Mouse (Mus musculus) erythroblast, embryonic 14.5 days (primary cell): ENCODE measurements around the gene Pitpnc1. TPM values are rescaled to one million over a fixed set of nuclear protein-coding genes. Genes with fewer than 3 reads are reported as not detected.

Source experiments
- H3K27me3 ChIP-seq: 2 replicates; pipeline ENCODE4 v1.6.1; 2012; ENCODE audit warnings: inconsistent platforms; ENCODE audit not compliant: control insufficient read depth
- H3K36me3 ChIP-seq: 2 replicates; pipeline ENCODE4 v1.6.1; 2012; ENCODE audit warnings: mild to moderate bottlenecking, inconsistent platforms; ENCODE audit not compliant: control insufficient read depth
- H3K4me1 ChIP-seq: 2 replicates; pipeline ENCODE4 v1.6.1; 2012; ENCODE audit warnings: inconsistent platforms; ENCODE audit not compliant: control insufficient read depth
- H3K4me3 ChIP-seq: replicated peaks from 2 replicates; pipeline ENCODE3; 2012; ENCODE audit warnings: moderate library complexity, mild to moderate bottlenecking, inconsistent platforms
- H3K9me3 ChIP-seq: 2 replicates; pipeline ENCODE4 v1.6.1; 2012; ENCODE audit warnings: low read length, inconsistent platforms, mixed read lengths; ENCODE audit not compliant: control insufficient read depth
- GATA1 ChIP-seq: IDR thresholded peaks from 2 replicates; pipeline ENCODE4 v1.6.1; 2012; ENCODE audit warnings: low read length, inconsistent platforms, mixed read lengths
- TAL1 ChIP-seq: IDR thresholded peaks from 3 replicates; pipeline ENCODE4 v1.6.1; 2012; ENCODE audit warnings: low read length, inconsistent platforms, mixed read lengths
- polyA plus RNA-seq: library from polyadenylated mRNA; stranded (reverse); fragments of >175 nt; gene quantifications from 2 replicates; pipeline ENCODE4 v1.2.3, GENCODE M21; 2012

The Pitpnc1 gene
- polyA plus RNA-seq, 1 experiment = 0.37 TPM

GRCm38 (mm10) chr11:107373569-107373968, 96.9 kb downstream of the Pitpnc1 start:
- TF ChIP-seq TAL1 = no peak
- TF ChIP-seq GATA1 = no peak
- Histone ChIP-seq H3K36me3 (no peaks in the 10 kb centered on the region), H3K27me3 (no peaks in the 10 kb centered on the region), H3K4me3 (no peak overlapping the region), H3K9me3 (no peaks in the 10 kb centered on the region), H3K4me1 (peaks cover 15% of the 10 kb centered on the region)

DNA sequence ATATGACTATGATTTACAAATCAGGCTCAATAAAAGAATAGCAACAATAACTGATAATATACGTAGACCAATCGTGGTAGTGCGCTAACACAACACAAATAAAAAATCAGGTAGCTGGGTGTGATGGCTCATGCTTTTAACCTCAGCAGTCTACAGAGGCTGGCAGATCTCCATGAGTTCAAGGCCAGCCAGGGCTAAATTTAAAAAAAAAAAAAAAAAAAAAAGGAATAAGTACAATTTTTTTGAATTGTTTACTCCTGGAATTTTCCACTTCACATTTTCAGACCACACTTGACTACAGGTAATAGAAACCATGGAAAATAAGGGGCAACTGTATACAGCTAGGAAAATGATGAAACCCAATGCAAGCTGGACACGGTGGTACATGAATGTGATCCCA, 97.3 kb downstream of the Pitpnc1 start:
- Histone ChIP-seq H3K36me3 (no peaks in the 10 kb centered on the region), H3K9me3 (no peaks in the 10 kb centered on the region), H3K27me3 (no peaks in the 10 kb centered on the region), H3K4me3 (no peak overlapping the region), H3K4me1 (peaks cover 14% of the 10 kb centered on the region)
- TF ChIP-seq TAL1 = no peak
- no peak for TF ChIP-seq GATA1

GRCm38 (mm10) chr11:107372688-107373087, 97.8 kb downstream of the Pitpnc1 start:
- peaks cover 12% of the 10 kb centered on the region for H3K4me1 ChIP-seq
- no peaks in the 10 kb centered on the region for H3K36me3 ChIP-seq
- no peak overlapping the region for H3K4me3 ChIP-seq
- H3K9me3 ChIP-seq = no peaks in the 10 kb centered on the region
- TF ChIP-seq GATA1 (no peak), TAL1 (no peak)
- H3K27me3 ChIP-seq = no peaks in the 10 kb centered on the region

GRCm38 (mm10) chr11:107370476-107370875, 100.0 kb downstream of the Pitpnc1 start:
- no peaks in the 10 kb centered on the region for H3K36me3 ChIP-seq
- H3K4me1 ChIP-seq = peaks cover 12% of the 10 kb centered on the region
- H3K4me3 ChIP-seq = no peak overlapping the region
- no peaks in the 10 kb centered on the region for H3K9me3 ChIP-seq
- TF ChIP-seq GATA1 (no peak), TAL1 (no peak)
- no peaks in the 10 kb centered on the region for H3K27me3 ChIP-seq

GRCm38 (mm10) chr11:107369661-107370060, 100.8 kb downstream of the Pitpnc1 start:
- Histone ChIP-seq H3K27me3 (no peaks in the 10 kb centered on the region), H3K4me3 (no peak overlapping the region), H3K4me1 (peaks cover 12% of the 10 kb centered on the region), H3K9me3 (no peaks in the 10 kb centered on the region), H3K36me3 (no peaks in the 10 kb centered on the region)
- TF ChIP-seq TAL1 (no peak), GATA1 (no peak)

DNA sequence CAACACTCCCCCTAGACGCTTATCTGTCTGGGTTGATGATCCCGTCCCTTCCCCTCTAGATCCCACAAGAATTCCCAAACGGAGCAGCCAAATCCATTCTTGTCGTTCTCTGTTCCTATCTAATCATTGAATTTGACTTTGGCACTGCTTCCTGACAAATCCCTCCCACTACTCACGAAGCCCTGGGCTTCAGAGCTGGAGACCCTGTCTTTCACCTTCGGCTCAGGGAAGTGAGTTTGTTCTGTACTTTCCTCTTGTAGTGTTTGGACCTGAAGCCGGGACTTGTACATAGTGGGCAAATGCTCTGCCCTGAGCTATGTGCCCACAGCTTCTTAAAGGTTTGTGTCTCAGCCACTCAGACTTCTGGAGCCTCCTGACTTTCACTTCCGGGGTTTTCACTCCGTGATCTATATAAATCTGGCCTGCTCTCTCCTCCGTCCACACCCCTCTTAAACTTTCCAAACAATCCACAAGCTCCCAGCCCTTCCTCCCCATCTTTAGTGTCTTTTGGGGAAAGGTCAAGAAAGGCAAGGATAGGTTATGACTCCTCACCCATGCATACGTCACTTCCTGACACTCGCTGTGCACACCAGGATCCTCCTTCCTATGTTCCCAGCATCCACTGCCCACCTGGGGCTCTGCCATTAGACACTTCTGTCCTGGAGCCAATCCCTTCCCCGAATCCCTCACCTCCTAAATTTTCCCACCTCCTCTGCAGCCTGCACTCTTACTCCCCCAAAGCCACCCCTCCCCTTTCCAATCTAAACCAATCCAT, 104.4 kb downstream of the Pitpnc1 start:
- H3K4me3 ChIP-seq = no peak overlapping the region
- TF ChIP-seq TAL1 = no peak
- no peak for TF ChIP-seq GATA1
- peaks cover 3% of the 10 kb centered on the region; the same call in 1 of the 2 replicates for H3K4me1 ChIP-seq
- H3K36me3 ChIP-seq = no peaks in the 10 kb centered on the region
- no peaks in the 10 kb centered on the region for H3K27me3 ChIP-seq
- H3K9me3 ChIP-seq = no peaks in the 10 kb centered on the region

GRCm38 (mm10) chr11:107358695-107359094, 111.8 kb downstream of the Pitpnc1 start:
- TF ChIP-seq TAL1 (no peak), GATA1 (no peak)

GRCm38 (mm10) chr11:107356224-107356623, 114.3 kb downstream of the Pitpnc1 start:
- peaks cover 12% of the 10 kb centered on the region for H3K4me1 ChIP-seq
- no peaks in the 10 kb centered on the region for H3K36me3 ChIP-seq
- no peaks in the 10 kb centered on the region for H3K9me3 ChIP-seq
- H3K27me3 ChIP-seq = no peaks in the 10 kb centered on the region
- no peak overlapping the region for H3K4me3 ChIP-seq
- no peak for TF ChIP-seq GATA1

More at GRCm38 (mm10) chr11:107358695-107359094, 111.8 kb downstream of the Pitpnc1 start:
- Histone ChIP-seq H3K4me1 (peaks cover 12% of the 10 kb centered on the region), H3K4me3 (no peak overlapping the region), H3K9me3 (no peaks in the 10 kb centered on the region), H3K27me3 (no peaks in the 10 kb centered on the region), H3K36me3 (no peaks in the 10 kb centered on the region)

DNA sequence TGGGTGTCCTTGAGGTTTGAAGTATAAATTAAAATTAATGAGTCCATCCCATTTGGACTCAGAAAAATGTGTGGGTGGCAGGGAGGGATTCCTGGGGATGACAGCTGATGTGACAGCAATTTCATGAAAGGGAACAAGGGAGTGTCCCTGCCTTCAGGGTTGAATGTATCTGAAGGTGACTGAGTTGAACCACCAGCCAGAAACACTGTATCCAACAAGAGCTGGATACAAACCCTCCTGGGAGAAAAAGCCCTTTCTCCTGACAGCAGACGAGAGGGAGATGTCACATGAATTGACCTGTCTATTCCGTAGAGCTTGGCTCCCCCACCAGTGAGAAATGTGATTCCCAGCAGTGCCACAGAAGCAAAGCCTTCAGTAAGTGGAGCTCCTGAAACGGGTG, 115.0 kb downstream of the Pitpnc1 start:
- Histone ChIP-seq H3K27me3 (no peaks in the 10 kb centered on the region), H3K4me1 (peaks cover 10% of the 10 kb centered on the region), H3K4me3 (no peak overlapping the region), H3K36me3 (peaks cover 1% of the 10 kb centered on the region), H3K9me3 (no peaks in the 10 kb centered on the region; the same call in 1 of the 2 replicates)
- no peak for TF ChIP-seq TAL1
- TF ChIP-seq GATA1 = no peak
